Mouse (Mus musculus) embryonic stem cell, embryonic (primary cell): ENCODE measurements at regions not wholly inside any gene's neighbourhood (a gene's known extent, or its start where the extent isn't known, plus 50 kb on each side); places are given as distances from the start of the nearest gene placed in this dataset.

Experiments
- CTCF ChIA-PET, 4 experiments: fragments of 300-600 bp in 2 of 4; fragments of 350-600 bp in 2 of 4; sonication (Branson Sonifier 250); formaldehyde crosslinking; loops; one replicate each; lab custom pipeline; 2022; ENCODE audit warnings: inconsistent platforms in 2 of 4; lab: Charles Lee
- POLR2A ChIA-PET, 4 experiments: fragments of 300-600 bp in 2 of 4; fragments of 350-600 bp in 2 of 4; sonication (Branson Sonifier 250); formaldehyde crosslinking; loops; one replicate each; lab custom pipeline; 2022; ENCODE audit warnings: antibody characterized with exemption in 4 of 4, inconsistent platforms in 1 of 4; lab: Charles Lee

GRCm38 (mm10) chr5:29142957-29143356 lies 52.8 kb upstream of the Rnf32 start:
- ChIA-PET POLR2A (interaction anchor here in 1 of 4 experiments (1.1 kb wide), 1 partner anchor 27 kb away, joined by 3 read pairs; no protein-coding TSS in a partner anchor), CTCF (no interaction called here)

GRCm38 (mm10) chr5:29142502-29142901 lies 53.3 kb upstream of the Rnf32 start:
- ChIA-PET CTCF (no interaction called here), POLR2A (interaction anchor here in 1 of 4 experiments (0.7 to 1.1 kb wide), 2 partner anchors 27 to 808 kb away, joined by 3 read pairs; no protein-coding TSS in a partner anchor)

GRCm38 (mm10) chr5:29137481-29137880 lies 58.3 kb upstream of the Rnf32 start:
- ChIA-PET CTCF (no interaction called here), POLR2A (interaction anchor here in 1 of 4 experiments (0.8 kb wide), 1 partner anchor 103 kb away, joined by 4 read pairs; no protein-coding TSS in a partner anchor)

GRCm38 (mm10) chr5:29132261-29132660 lies 63.5 kb upstream of the Rnf32 start:
- POLR2A ChIA-PET: no interaction called here
- CTCF ChIA-PET: no interaction called here

- CTCF ChIA-PET: no interaction called here
- POLR2A ChIA-PET: no interaction called here
Measured at GRCm38 (mm10) chr5:29131762-29132161, 64.0 kb upstream of the Rnf32 start.

GRCm38 (mm10) chr5:29129724-29130123 lies 66.1 kb upstream of the Rnf32 start:
- POLR2A ChIA-PET: no interaction called here
- CTCF ChIA-PET: no interaction called here

- ChIA-PET CTCF (interaction anchor here in 1 of 4 experiments (0.6 kb wide), 1 partner anchor 201 kb away, joined by 3 read pairs; no protein-coding TSS in a partner anchor), POLR2A (no interaction called here)
Measured at GRCm38 (mm10) chr5:29116942-29117341, 78.8 kb upstream of the Rnf32 start.

GRCm38 (mm10) chr5:29112531-29112930 lies 83.3 kb upstream of the Rnf32 start:
- POLR2A ChIA-PET: no interaction called here
- CTCF ChIA-PET: no interaction called here

- ChIA-PET CTCF (no interaction called here), POLR2A (no interaction called here)
Measured at GRCm38 (mm10) chr5:29107276-29107675, 88.5 kb upstream of the Rnf32 start.

- ChIA-PET POLR2A (no interaction called here), CTCF (no interaction called here)
Measured at GRCm38 (mm10) chr5:29083288-29083687, 112.5 kb upstream of the Rnf32 start.

- ChIA-PET CTCF (no interaction called here), POLR2A (no interaction called here)
Measured at GRCm38 (mm10) chr5:29054393-29054792, 141.4 kb upstream of the Rnf32 start.

GRCm38 (mm10) chr5:29036636-29037035 lies 159.2 kb upstream of the Rnf32 start:
- ChIA-PET POLR2A (no interaction called here), CTCF (interaction anchor here in 1 of 4 experiments (0.7 kb wide), 2 partner anchors 456 to 464 kb away, joined by 3 to 4 read pairs; no protein-coding TSS in a partner anchor)

GRCm38 (mm10) chr5:29033462-29033997 lies 162.3 kb upstream of the Rnf32 start:
- CTCF ChIA-PET: interaction anchor here in 1 of 4 experiments (0.5 kb wide), 1 partner anchor 186 kb away, joined by 4 read pairs; no protein-coding TSS in a partner anchor
- POLR2A ChIA-PET: no interaction called here

- ChIA-PET POLR2A (no interaction called here), CTCF (interaction anchor here in 3 of 4 experiments (0.6 kb wide), 4 partner anchors 9 to 561 kb away, joined by 3 to 18 read pairs (median 4); no protein-coding TSS in a partner anchor)
Measured at GRCm38 (mm10) chr5:29030525-29030924, 165.3 kb upstream of the Rnf32 start.

GRCm38 (mm10) chr5:29029957-29030356 lies 165.8 kb upstream of the Rnf32 start:
- CTCF ChIA-PET: no interaction called here
- POLR2A ChIA-PET: no interaction called here

GRCm38 (mm10) chr5:29025045-29025444 lies 170.7 kb upstream of the Rnf32 start:
- POLR2A ChIA-PET: interaction anchor here in 1 of 4 experiments (1.1 kb wide), 1 partner anchor 564 kb away, joined by 3 read pairs; no protein-coding TSS in a partner anchor
- CTCF ChIA-PET: no interaction called here

GRCm38 (mm10) chr5:28992796-28993195 lies 203.0 kb upstream of the Rnf32 start:
- POLR2A ChIA-PET: interaction anchor here in 1 of 4 experiments (0.6 kb wide), 1 partner anchor 165 kb away, joined by 3 read pairs; no protein-coding TSS in a partner anchor
- CTCF ChIA-PET: interaction anchor here in 1 of 4 experiments (0.6 kb wide), 2 partner anchors 38 to 134 kb away, joined by 3 read pairs; no protein-coding TSS in a partner anchor

- POLR2A ChIA-PET: no interaction called here
- CTCF ChIA-PET: no interaction called here
Measured at GRCm38 (mm10) chr5:28979932-28980331, 215.9 kb upstream of the Rnf32 start.

- CTCF ChIA-PET: no interaction called here
- POLR2A ChIA-PET: no interaction called here
Measured at GRCm38 (mm10) chr5:28970404-28970803, 225.4 kb upstream of the Rnf32 start.

GRCm38 (mm10) chr5:28955036-28955435 lies 240.8 kb upstream of the Rnf32 start:
- POLR2A ChIA-PET: interaction anchor here in 1 of 4 experiments (1.1 kb wide), 1 partner anchor 26 kb away, joined by 3 read pairs; no protein-coding TSS in a partner anchor

GRCm38 (mm10) chr5:28947465-28947864 lies 248.3 kb upstream of the Rnf32 start:
- CTCF ChIA-PET: no interaction called here

More at GRCm38 (mm10) chr5:28955036-28955435, 240.8 kb upstream of the Rnf32 start:
- CTCF ChIA-PET: no interaction called here

More at GRCm38 (mm10) chr5:28947465-28947864, 248.3 kb upstream of the Rnf32 start:
- POLR2A ChIA-PET: no interaction called here
